Mouse (Mus musculus) brain, embryonic 14.5 days (tissue): ENCODE measurements around the gene Parl.

Source experiments
- CTCF ChIP-seq: fragments of 200-500 bp; IDR thresholded peaks from 2 replicates; pipeline ENCODE4 v1.5.1; 2012; ENCODE audit warnings: inconsistent platforms, mild to moderate bottlenecking, moderate library complexity, borderline replicate concordance; ENCODE audit not compliant: insufficient read depth, insufficient read length; ENCODE audit errors: extremely low read depth
- POLR2A ChIP-seq: fragments of 200-500 bp; IDR thresholded peaks from 2 replicates; pipeline ENCODE4 v1.6.1; 2012; ENCODE audit warnings: mild to moderate bottlenecking, inconsistent platforms, borderline replicate concordance; ENCODE audit not compliant: poor library complexity, insufficient read depth, insufficient read length, severe bottlenecking; ENCODE audit errors: extremely low read depth

DNA sequence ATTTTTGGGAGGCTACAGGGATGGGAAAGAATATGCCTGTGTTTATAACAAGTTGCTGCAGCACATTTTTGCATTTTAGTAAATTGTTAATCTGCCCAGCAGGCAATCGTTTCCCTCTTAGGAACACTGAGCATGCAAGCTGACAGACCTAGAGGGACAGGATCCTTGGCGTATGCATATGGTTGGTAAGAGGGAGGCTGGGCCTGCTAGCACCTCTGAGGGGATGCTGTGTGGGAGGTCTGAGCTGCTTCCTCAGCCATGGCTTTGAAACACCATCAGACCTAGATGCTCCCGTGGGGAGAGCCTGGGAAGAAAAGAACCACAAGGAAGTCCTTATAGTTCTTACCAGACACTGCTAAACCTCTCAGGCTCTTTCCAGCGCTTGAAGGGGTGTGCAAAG is 67.8 kb downstream of the Parl start:
- TF ChIP-seq POLR2A, result no peak
- TF ChIP-seq CTCF, result no peak
